Mouse (Mus musculus) left cerebral cortex, postnatal 36 days (tissue): ENCODE results near the gene Bri3. TPM values are rescaled to one million over a fixed set of nuclear protein-coding genes. Genes with fewer than 3 reads are reported as not detected.

Experiments
- DNase-seq, 2 experiments: peaks; one replicate each; pipeline ENCODE4 v3.0.0; 2021 to 2022; ENCODE audit warnings: low spot score in 2 of 2, mixed read lengths in 1 of 2
- intact Hi-C: fragments of 180-260 bp; cut with DNase I; formaldehyde crosslinking; loops from one replicate; pipeline ENCODE4 v1.15.1; 2025
- total RNA-seq, 2 experiments: library from RNA; stranded (reverse); gene quantifications; 2 replicates each; pipeline ENCODE4 v1.2.3; 2021

The Bri3 gene
- total RNA-seq, 2 experiments from 2014 or later = 68.4 to 79.1 TPM

DNA sequence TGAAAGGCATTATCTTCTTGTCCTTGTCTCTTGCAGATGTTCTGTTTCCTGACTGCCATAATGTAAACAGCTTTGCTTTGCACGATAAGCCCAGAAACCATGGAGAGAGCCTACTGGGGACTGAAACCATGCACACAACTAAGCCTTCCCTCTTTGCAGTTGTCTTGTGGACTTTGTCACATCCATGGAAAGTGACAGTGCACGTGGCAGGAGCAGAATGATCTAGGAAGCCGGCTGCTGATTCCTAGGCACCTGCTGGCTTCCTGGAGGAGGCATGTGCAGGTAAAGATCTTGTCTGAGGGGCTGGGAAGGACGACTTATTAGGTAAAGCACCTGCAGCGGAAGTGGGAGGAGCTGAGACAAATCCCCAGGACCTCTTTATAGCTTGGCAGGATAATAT lies 203.7 kb downstream of the Bri3 start:
- no peak for DNase-seq
- intact Hi-C loops = loop anchor here (1.0 kb wide), 1 partner anchor 279 kb away; no protein-coding TSS in a partner anchor

GRCm38 (mm10) chr5:144452776-144453455 lies 208.7 kb downstream of the Bri3 start:
- DNase-seq = no peak
- intact Hi-C loops = no loop called here

- no peak for DNase-seq
- intact Hi-C loops = no loop called here
Measured at GRCm38 (mm10) chr5:144457623-144458287, 213.5 kb downstream of the Bri3 start.

- intact Hi-C loops = loop anchor here (1.0 to 5.0 kb wide), 2 partner anchors 80 to 260 kb away; partner anchors contain the start of gene Nptx2
- no peak for DNase-seq
Measured at GRCm38 (mm10) chr5:144466987-144467386, 222.8 kb downstream of the Bri3 start.

DNA sequence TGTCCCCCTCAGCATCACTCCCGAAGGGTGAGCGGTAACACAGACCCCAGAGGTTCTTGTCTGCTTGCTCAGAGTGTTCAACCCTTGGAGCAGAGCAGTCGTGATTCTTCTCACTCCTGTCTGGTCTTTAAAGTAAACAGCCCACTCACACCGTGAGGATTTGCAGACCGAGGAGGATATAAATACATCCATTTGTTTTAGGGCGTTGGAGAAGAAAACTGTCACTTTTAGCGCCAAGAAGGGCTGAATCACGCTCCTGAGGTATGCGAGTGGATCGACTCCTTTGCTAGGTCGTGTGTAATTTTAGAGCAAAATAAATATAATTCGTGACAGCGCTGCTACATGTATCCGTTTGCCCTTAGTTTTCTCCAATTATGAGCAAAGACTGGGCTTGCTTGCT lies 228.8 kb downstream of the Bri3 start:
- peak; percentile 18 to 22 for DNase-seq
- intact Hi-C loops = loop anchor here (5.0 kb wide), 1 partner anchor 174 kb away; no protein-coding TSS in a partner anchor

DNA sequence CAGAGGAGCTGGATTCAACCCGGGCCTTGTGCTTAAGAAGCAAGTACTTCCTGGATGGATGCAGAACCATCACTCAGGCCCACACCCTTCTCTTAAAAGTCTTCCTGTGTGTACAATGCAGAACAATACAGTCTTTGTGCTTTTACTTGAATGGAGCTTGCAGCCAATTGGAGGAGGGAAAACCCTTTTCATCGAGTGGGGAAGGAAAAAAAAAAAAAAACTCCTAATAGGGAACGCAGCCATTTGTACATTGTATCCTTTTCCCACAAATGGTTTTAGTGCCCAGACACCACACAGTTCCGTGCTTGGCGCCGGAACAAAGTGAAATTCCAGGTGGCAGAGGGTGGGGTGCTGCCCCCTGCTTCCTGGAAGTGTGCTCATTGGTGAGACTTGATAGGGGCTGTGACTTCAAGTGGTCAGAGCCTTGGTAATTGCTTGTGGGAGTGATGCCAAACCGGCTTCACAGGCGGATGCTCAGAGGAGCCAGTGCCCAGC lies 235.5 kb downstream of the Bri3 start:
- no peak for DNase-seq
- intact Hi-C loops = no loop called here

DNA sequence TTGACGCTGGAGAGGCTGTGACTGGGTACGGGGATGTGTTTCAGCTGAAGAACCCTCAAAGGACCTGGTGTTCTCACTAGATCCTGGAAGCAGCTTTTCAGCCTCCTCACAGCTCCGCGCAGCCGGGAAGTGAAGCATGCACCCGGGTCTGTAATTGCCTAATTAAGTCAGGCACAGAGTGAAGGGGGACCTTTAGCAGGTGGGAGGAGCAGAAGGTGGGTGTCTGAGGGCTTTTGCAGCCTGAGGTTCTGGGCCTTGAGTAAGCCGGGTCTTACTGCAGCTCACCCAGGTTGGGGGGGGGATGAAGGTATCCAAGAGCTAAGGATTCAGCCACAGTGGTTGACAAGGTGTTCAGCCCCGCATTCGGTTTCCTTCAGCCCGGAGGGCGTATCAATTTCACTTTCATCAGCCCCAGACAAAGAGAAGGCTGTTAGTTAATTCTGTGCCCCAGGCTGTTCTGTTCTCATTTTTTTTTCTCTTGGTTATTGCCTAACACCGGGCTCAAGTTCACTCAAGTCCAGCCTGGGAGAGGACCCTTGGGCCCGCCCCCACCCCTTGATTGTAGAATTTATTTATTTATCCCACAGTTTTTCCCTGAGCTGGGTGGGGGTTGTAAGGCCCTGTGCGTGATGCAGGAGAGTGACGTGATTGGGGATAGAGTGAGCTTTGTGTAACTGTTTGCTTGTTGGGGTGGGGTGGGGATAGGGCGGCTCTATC lies 239.6 kb downstream of the Bri3 start:
- DNase-seq = no peak
- intact Hi-C loops = no loop called here

GRCm38 (mm10) chr5:144491308-144491707 lies 247.1 kb downstream of the Bri3 start:
- intact Hi-C loops = no loop called here
- no peak for DNase-seq

Other genes with a start within 250 kb of the Bri3 start
- gene Ccz1, start 229.6 kb upstream of the Bri3 start, total RNA-seq = 10 to 100 TPM; 43.0 to 45.0 TPM
- gene Ocm, start 217.8 kb upstream of the Bri3 start, total RNA-seq = 1 to 10 TPM; 2.2 to 3.8 TPM
- 100 to 1,000 TPM; 163 to 182 TPM for gene Lmtk2, start 144.0 kb upstream of the Bri3 start, total RNA-seq
- gene Bhlha15, start 54.2 kb upstream of the Bri3 start, total RNA-seq = under 1 TPM; 0.22 to 0.43 TPM
- gene Tecpr1, start 20.8 kb upstream of the Bri3 start, total RNA-seq = 10 to 100 TPM; 86.2 to 93.0 TPM
- gene Baiap2l1, start 113.7 kb downstream of the Bri3 start, total RNA-seq = under 1 TPM; 0.37 to 0.61 TPM